Mouse (Mus musculus) cortical plate, adult 2 months (tissue): ENCODE data around the gene Nf2.

Experiments used
- CTCF ChIP-seq: fragments of 200-500 bp; IDR thresholded peaks from 2 replicates; pipeline ENCODE4 v1.5.1; 2011; ENCODE audit warnings: mild to moderate bottlenecking, control low read depth, low read length; ENCODE audit not compliant: insufficient read depth; ENCODE audit errors: extremely low read depth
- POLR2A ChIP-seq: fragments of 200-500 bp; IDR thresholded peaks from 2 replicates; pipeline ENCODE4 v1.6.1; 2011; ENCODE audit warnings: mild to moderate bottlenecking, low read length, control low read depth; ENCODE audit not compliant: insufficient read depth; ENCODE audit errors: extremely low read depth

DNA sequence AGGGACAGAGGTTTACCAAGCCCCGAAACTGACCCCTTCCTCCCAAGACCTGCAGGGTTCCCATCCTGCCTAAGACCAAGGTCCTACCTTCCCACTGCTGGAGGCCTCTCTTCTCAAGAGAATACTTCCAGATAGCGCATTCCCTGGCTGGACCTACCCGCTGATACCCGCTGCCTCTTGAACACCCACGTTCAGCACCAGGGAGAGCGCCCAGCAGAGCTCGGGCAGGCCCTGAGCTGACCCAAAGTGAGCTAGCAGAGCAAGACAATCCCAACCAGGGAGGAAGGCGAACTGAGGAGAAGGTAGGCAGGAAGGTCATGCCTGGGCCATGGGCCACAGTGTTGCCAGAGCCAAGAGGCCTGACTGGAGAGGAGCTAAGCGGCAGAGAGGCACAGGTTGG lies 99.1 kb downstream of the Nf2 start:
- TF ChIP-seq CTCF (no peak), POLR2A (no peak)
